Mouse (Mus musculus) small intestine, adult 2 months (tissue): ENCODE results near the gene Napa. TPM values are rescaled to one million over a fixed set of nuclear protein-coding genes. Genes with fewer than 3 reads are reported as not detected.
A peak's percentile ranks its signal among the peaks of the same experiment; 100 is the strongest.

Experiments used
- H3K27ac ChIP-seq: fragments of 200-500 bp; 2 replicates; pipeline ENCODE4 v1.5.1; 2012; ENCODE audit warnings: low read depth, low read length, control low read depth, inconsistent platforms; ENCODE audit not compliant: insufficient read depth
- H3K27me3 ChIP-seq: fragments of 200-500 bp; 2 replicates; pipeline ENCODE4 v1.6.1; 2012; ENCODE audit warnings: mild to moderate bottlenecking, moderate library complexity, low read length, inconsistent platforms; ENCODE audit not compliant: control insufficient read depth, insufficient read depth
- H3K36me3 ChIP-seq: fragments of 200-500 bp; 2 replicates; pipeline ENCODE4 v1.6.1; 2012; ENCODE audit warnings: mild to moderate bottlenecking, low read length, control low read depth, inconsistent platforms; ENCODE audit not compliant: control insufficient read depth, insufficient read depth
- H3K4me1 ChIP-seq: fragments of 200-500 bp; 2 replicates; pipeline ENCODE4 v1.6.1; 2012; ENCODE audit warnings: low read length, inconsistent platforms, mixed read lengths; ENCODE audit not compliant: control insufficient read depth, insufficient read depth, insufficient read length
- H3K4me3 ChIP-seq: fragments of 200-500 bp; 2 replicates; pipeline ENCODE4 v1.5.1; 2012; ENCODE audit warnings: low read depth, mild to moderate bottlenecking, control low read depth, inconsistent platforms, low read length, moderate library complexity
- CTCF ChIP-seq: fragments of 200-500 bp; IDR thresholded peaks from 2 replicates; pipeline ENCODE4 v1.5.1; 2012; ENCODE audit warnings: low read depth, mild to moderate bottlenecking, control low read depth, inconsistent platforms, low read length, moderate library complexity, mixed read lengths; ENCODE audit not compliant: insufficient replicate concordance, insufficient read length; ENCODE audit errors: extremely low read depth
- POLR2A ChIP-seq: fragments of 200-500 bp; IDR thresholded peaks from 2 replicates; pipeline ENCODE4 v1.6.1; 2012; ENCODE audit warnings: low read depth, mild to moderate bottlenecking, control low read depth, inconsistent platforms, low read length, moderate library complexity
- WGBS: fragments of 180-500 bp; shearing (Covaris S2); methylation state at CpG from one replicate; pipeline ENCODE4 v1.1.7; 2018; 5-methylcytosine and 5-hydroxymethylcytosine counted together
- polyA plus RNA-seq: library from polyadenylated mRNA; depleted of rRNA; stranded (reverse); fragments of >200 nt; gene quantifications from 2 replicates; pipeline ENCODE4 v1.2.3, GENCODE M21; 2012

Gene Napa
- polyA plus RNA-seq, 1 experiment: 139 TPM

GRCm38 (mm10) chr7:16063490-16063889, 34.8 kb upstream of the Napa start:
- Histone ChIP-seq H3K4me1 (no peaks in the 10 kb centered on the region), H3K27me3 (no peaks in the 10 kb centered on the region), H3K36me3 (no peaks in the 10 kb centered on the region), H3K27ac (no peak overlapping the region), H3K4me3 (no peak overlapping the region)
- TF ChIP-seq POLR2A (no peak), CTCF (peak; percentile 42; the same call in 1 of the 2 replicates)
- WGBS: 46% methylated on average over 4 of the region's 4 CpGs

DNA sequence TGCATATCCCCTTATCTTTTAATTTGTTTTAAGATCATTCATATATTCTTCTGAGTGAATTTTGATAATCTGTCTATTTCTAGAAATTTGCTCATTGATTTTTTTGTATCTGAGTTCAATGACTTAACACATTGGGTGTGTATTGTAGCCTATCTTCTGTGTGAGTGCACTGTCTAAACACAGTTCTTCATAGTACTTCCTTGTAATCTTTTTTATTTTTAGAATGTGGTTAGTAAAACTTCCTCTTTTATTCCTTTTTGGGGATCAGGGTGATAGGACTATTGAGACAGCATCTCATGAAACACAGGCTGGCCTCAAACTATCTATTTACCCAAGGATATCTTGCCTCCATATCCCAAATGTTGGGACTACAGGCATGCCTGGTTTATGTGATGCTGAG, 27.4 kb upstream of the Napa start:
- no peak overlapping the region for H3K27ac ChIP-seq
- H3K36me3 ChIP-seq: no peaks in the 10 kb centered on the region
- no peak for TF ChIP-seq CTCF
- TF ChIP-seq POLR2A: no peak
- no peak overlapping the region for H3K4me3 ChIP-seq
- no peaks in the 10 kb centered on the region for H3K27me3 ChIP-seq
- peaks cover 3% of the 10 kb centered on the region; the same call in 1 of the 2 replicates for H3K4me1 ChIP-seq

- Histone ChIP-seq H3K27me3 (no peaks in the 10 kb centered on the region), H3K27ac (no peak overlapping the region), H3K4me3 (no peak overlapping the region), H3K36me3 (no peaks in the 10 kb centered on the region), H3K4me1 (peaks cover 3% of the 10 kb centered on the region; the same call in 1 of the 2 replicates)
- 34% methylated on average over 6 of the region's 6 CpGs for WGBS
- TF ChIP-seq POLR2A: no peak
- TF ChIP-seq CTCF: no peak
These were observed 26.4 kb upstream of the Napa start for GRCm38 (mm10) chr7:16071906-16072305.

- no peaks in the 10 kb centered on the region for H3K36me3 ChIP-seq
- H3K27me3 ChIP-seq: no peaks in the 10 kb centered on the region
- WGBS: 62% methylated on average over 1 of the region's 1 CpGs
- no peak for TF ChIP-seq CTCF
- no peak for TF ChIP-seq POLR2A
- no peak overlapping the region for H3K27ac ChIP-seq
- no peaks in the 10 kb centered on the region for H3K4me1 ChIP-seq
- H3K4me3 ChIP-seq: no peak overlapping the region
These were observed 18.3 kb upstream of the Napa start for GRCm38 (mm10) chr7:16079947-16080346.

DNA sequence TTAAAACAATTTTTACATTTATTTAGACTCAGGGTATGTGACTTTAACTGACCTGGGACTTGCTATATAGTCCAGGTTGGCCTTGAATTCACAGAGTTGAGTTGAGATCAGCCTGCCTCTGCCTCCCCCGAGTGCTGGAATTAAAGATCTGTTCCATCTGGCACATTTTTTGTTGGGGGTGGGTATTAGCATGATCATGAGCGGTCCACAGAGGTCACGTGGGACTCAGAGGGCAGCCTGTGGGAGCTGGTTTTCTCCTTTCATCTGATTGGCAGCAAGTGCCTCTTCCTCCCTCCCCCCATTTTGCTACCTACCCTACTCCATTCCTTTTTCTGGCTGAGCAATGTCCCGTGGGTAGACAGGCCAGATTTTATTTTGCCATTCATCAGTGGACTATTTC, 17.7 kb upstream of the Napa start:
- TF ChIP-seq CTCF (no peak), POLR2A (no peak)
- whole genome bisulfite sequencing: 64% methylated on average over 4 of the region's 4 CpGs

GRCm38 (mm10) chr7:16083361-16083760, 14.9 kb upstream of the Napa start:
- no peak overlapping the region for H3K4me3 ChIP-seq
- H3K27me3 ChIP-seq: no peaks in the 10 kb centered on the region
- no peaks in the 10 kb centered on the region for H3K36me3 ChIP-seq
- H3K27ac ChIP-seq: no peak overlapping the region
- H3K4me1 ChIP-seq: no peaks in the 10 kb centered on the region
- WGBS: 47% methylated on average over 4 of the region's 4 CpGs
- no peak for TF ChIP-seq POLR2A
- no peak for TF ChIP-seq CTCF

More for the DNA sequence above, 17.7 kb upstream of the Napa start:
- H3K36me3 ChIP-seq: no peaks in the 10 kb centered on the region
- H3K4me1 ChIP-seq: no peaks in the 10 kb centered on the region
- H3K27me3 ChIP-seq: no peaks in the 10 kb centered on the region
- no peak overlapping the region for H3K4me3 ChIP-seq
- no peak overlapping the region for H3K27ac ChIP-seq

DNA sequence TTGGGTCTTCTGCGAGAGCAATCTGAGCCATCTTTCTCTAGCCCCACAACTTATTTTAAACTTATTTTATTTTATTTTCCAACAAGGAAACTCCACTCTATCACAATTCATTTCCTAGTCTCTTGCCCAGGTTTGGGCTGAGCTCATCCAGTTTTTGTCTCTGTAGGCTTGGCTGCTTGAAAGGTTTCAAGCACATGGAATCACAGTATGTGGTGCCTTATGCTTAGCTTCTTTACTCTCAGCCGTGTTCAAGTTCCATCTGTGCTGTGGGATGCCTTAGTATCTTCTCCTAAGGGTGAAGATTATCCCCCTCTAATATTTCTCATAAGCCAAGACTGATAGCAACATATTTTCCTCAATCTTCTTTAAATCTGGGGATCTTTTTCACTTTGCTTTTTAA, 10.7 kb upstream of the Napa start:
- Histone ChIP-seq H3K4me3 (no peak overlapping the region), H3K4me1 (no peaks in the 10 kb centered on the region), H3K27me3 (no peaks in the 10 kb centered on the region), H3K36me3 (no peaks in the 10 kb centered on the region), H3K27ac (no peak overlapping the region)
- 80% methylated on average over 2 of the region's 2 CpGs for WGBS
- TF ChIP-seq CTCF (no peak), POLR2A (no peak)
